Mouse (Mus musculus): ENCODE measurements around the gene Mettl26. TPM values are rescaled to one million over a fixed set of nuclear protein-coding genes. Genes with fewer than 3 reads are reported as not detected.

Gene Mettl26
- polyA plus RNA-seq (2017; shearing (Covaris generic)) = 100 to 1,000 TPM in 1 of 2 experiments, 10 to 100 TPM in 1; 82.7 to 124 TPM

DNA sequence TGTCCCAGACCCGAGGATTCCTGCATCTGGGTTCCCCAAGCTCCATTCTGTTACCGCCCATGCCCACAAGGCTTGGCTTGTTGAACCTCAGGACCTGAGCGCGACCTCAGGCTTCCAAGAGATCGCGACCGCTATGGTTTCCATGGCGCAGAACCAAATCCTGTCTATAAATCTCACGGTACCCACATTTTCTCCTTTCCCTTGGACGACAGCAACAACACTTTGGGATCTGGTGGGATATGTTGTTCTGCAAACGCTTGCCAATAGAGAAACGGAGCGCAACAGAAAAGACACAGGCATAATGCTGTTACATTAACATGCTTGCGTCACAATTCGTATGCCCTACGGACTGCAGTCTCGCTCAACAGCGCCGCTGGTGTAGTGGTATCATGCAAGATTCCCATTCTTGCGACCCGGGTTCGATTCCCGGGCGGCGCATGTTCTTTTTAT lies at the start of gene Mettl26:
Gene Mettl26 (plus strand): TSS at position 354 of the 450 bp plus-strand sequence.
- peak; percentile 79 for ATAC-seq

DNA sequence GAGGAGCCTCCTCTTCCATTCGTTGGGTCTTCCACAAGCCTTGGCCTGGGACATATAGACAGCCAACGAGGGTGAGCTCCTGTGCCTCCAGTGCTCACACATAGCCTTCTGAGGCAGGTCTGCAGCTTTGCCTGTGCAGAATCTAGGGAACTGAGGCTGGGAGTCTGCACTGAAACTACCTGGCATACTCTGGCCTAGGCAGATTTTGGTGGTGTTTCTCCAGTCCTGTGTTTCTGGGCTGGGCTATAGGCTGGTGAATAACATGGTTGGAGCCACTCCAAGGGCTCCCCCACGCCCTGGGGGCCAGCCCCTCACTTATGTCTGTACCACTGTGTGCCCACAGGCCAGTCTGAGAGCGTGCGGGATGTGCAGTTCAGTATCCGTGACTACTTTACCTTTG lies 49.6 kb upstream of the Mettl26 start:
- no peak for ATAC-seq

GRCm38 (mm10) chr17:25825984-25826570 lies 48.8 kb upstream of the Mettl26 start:
- no peak for ATAC-seq

- ATAC-seq = no peak
Measured at GRCm38 (mm10) chr17:25827011-25827410, 47.9 kb upstream of the Mettl26 start.

GRCm38 (mm10) chr17:25827546-25828222 lies 47.2 kb upstream of the Mettl26 start:
- ATAC-seq = no peak

GRCm38 (mm10) chr17:25828223-25828594 lies 46.7 kb upstream of the Mettl26 start:
- ATAC-seq = no peak

GRCm38 (mm10) chr17:25828712-25829557 lies 45.9 kb upstream of the Mettl26 start, which contains the start of gene Jmjd8:
Gene Jmjd8 (plus strand): TSS chr17:25828867.
- ATAC-seq = peak; percentile 70

DNA sequence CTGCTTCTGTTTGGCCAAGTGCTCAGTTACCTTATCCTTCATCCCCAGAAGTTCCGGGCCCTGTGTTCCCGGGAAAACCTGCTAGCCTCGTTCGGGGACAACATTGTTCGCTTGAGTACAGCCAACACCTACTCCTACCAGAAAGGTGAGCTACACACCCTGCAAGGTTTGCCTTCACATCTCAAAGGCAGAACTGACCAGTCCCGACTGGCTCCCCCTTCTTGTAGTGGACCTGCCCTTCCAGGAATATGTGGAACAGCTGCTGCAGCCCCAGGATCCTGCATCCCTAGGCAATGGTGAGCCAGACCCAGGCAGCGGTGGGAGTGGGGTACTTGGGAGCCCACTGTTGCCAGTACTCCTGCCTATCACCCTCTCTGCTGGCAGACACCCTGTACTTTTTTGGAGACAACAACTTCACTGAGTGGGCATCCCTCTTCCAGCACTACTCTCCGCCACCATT lies 45.3 kb upstream of the Mettl26 start:
- no peak for ATAC-seq

DNA sequence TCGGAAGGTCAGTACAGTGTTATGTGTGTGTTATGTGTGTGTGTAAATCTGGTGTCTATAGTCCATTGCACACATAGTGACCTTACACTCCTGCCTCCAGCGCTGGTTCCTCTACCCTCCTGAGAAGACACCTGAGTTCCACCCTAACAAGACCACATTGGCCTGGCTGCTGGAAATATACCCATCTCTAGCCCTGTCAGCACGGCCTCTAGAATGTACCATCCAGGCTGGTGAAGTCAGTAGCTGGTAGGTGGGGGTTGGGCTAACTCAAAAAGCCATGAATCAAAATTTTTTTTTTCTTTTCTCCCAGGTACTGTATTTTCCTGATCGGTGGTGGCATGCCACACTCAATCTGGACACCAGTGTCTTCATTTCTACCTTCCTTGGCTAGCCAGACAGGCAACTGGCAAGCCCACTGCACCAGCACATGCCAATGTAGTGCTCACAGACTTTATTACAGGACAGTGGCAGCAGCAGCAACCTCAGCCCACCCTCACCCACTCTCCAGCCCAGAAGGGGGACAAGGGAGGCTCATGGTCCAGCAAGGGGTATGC lies 44.6 kb upstream of the Mettl26 start:
- ATAC-seq = no peak

- no peak for ATAC-seq
Measured at GRCm38 (mm10) chr17:25830806-25831431, 44.0 kb upstream of the Mettl26 start.

GRCm38 (mm10) chr17:25831451-25832281 lies 43.2 kb upstream of the Mettl26 start:
- ATAC-seq = no peak

DNA sequence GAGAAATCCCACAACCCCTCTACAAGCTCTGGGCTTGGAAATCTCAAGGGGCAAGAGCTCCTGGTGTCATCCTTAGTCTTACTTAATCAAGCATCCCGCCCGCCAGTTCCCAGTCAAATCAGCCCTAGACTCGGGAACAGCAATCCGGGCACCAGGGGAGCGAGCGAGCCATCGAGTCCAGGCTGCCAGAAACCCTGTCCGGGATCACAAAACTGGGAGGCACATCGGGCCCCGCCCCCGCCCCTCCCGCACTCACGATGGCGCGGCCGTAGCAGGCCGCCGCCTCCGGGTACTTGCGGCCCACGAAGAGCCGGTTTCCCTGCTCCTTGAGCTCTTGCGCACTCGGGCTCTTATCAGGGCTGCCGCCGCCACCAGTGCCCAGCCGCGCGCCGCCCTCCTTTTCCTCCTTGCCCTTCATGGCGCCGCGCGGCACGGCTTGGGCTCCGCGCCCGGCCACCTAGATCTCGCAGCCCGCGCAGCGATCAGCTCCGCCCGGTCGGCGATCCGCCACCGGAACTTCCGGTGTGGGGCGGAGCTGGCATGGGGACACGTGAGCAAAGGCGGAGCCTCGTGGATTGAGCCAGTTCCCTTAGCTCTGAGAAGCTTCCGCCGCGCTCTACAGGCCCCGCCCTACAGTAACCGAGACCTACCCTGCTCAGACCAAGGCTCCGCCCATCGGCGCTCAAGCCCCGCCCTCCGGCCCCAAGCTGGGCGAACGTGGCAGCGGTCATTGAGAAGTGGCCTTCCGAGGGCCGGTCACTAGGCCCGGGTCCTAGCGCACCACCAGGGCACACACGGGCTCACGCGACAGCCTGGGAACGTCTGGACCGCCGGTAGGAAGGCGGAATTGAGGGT lies 42.2 kb upstream of the Mettl26 start:
- peak; percentile 93 for ATAC-seq

DNA sequence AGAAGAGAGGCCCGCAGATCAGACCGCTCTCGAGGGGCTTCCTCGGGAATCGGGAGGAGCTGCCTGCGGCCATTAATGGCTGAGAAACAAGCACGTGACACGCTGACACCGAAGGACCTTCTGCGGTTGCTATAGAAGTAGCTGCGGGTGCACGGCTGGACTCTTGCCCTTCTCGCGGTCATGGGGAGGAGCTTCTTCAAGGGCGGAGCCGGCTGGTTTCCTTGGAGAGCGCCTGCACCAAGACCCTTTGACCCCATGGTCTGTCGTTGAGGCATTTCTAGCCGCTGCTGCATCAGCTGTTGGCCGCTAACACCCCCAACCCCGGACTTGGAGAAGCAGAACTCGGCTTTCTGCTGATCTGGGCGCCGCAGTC lies 41.6 kb upstream of the Mettl26 start, which contains the start of gene Stub1:
Gene Stub1 (minus strand): TSS at position 114 of the 373 bp plus-strand sequence.
- peak; percentile 21 for ATAC-seq

DNA sequence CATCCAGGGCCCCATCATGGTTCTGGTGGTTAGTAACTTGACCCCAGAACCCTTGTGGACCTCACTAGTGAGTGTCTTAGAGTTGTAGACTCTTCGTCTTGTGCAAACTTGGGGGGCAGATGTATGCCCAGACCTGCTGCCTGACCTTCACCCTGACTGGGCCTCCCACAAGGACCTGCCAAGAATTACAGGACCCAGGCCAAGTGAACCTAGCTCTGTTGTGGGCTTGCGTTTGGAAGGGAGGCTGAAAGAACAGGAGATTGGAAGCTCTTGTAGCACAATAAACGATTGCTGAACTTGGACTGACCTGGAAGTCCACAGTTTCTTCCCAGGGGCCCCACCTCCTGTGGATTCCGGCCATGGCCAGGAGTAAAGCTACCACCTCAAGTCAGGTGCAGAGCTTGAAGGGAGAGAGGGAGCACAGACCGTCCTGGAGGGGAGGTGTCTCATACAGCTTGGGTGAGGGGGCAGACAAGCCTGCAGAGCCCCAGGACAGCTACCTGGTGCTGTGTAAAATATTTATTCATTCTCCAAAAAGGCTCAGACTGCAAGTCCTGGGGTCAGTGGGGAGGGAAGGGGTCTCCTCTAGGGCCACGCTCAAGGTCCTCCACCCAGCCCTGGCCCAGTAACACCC lies 40.8 kb upstream of the Mettl26 start:
- ATAC-seq = no peak

- ATAC-seq = no peak
Measured at GRCm38 (mm10) chr17:25834595-25835222, 40.2 kb upstream of the Mettl26 start.

- no peak for ATAC-seq
Measured at GRCm38 (mm10) chr17:25835301-25835700, 39.6 kb upstream of the Mettl26 start.

- no peak for ATAC-seq
Measured at GRCm38 (mm10) chr17:25835816-25836215, 39.1 kb upstream of the Mettl26 start.

- no peak for ATAC-seq
Measured at GRCm38 (mm10) chr17:25836397-25837075, 38.3 kb upstream of the Mettl26 start.

- no peak for ATAC-seq
Measured at GRCm38 (mm10) chr17:25837076-25837410, 37.8 kb upstream of the Mettl26 start, which contains the start of gene Rhbdl1. Gene Rhbdl1 (minus strand): TSS chr17:25837295.
